Mouse (Mus musculus) lung, postnatal 0 days (tissue): ENCODE data around the gene Tbcd.

Experiments used
- CTCF ChIP-seq: IDR thresholded peaks from 2 replicates; pipeline ENCODE4 v1.5.1; 2016; ENCODE audit warnings: antibody characterized with exemption, mild to moderate bottlenecking
- EP300 ChIP-seq: IDR thresholded peaks from 2 replicates; pipeline ENCODE4 v1.6.1; 2016; ENCODE audit warnings: antibody characterized with exemption, mild to moderate bottlenecking, control low read depth

DNA sequence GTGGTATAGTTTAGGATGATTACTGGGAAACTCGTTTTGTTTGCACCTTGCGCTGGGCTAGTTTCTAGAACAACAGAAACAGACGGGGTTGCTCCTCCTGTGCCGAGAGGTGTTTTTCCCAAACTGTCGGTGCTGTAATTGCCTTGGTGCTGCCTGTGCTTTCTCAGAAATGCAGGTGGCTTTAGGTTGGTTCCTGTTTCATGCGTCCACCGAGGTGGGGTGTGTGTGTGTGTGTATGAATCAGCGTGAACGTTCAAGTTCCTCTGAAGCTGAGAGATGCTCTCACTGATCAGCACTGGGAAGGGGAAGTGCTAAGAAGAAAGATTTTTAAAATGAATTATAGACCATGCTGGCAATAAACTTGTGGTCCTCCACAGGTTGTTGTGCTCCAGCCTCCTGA is 34.1 kb downstream of the Tbcd start:
- TF ChIP-seq EP300 (no peak), CTCF (no peak)
